ENCODE assay signal across 27 mouse cellular contexts in the genomic region with DNA sequence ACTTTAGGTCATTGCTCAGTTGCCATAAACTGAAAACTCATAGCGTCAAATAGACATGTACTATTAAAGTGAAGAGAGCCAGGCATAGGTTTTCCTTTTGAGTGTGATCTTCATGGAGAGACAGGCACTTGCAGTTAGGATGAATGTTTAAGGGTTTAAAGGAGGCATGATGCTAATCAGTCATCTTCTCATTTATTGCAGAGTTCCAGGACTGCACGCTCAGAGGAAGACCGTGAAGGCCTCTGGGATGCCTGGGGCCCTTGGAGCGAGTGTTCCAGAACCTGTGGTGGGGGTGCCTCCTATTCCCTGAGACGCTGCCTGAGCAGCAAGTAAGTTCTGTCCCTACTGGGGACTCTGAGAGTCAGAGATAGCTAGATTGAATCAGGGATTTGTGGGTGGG.
"Had no signal": no experiment of that assay in that cellular context is flagged by ENCODE, and none has a peak within 500 bp of the region (broad histone marks: within the 10 kb centered on the region; RNA-seq: fewer than 3 reads in every experiment).

No protein-coding gene starts in this region.

- H3K36me3 ChIP-seq: embryonic facial prominence, embryonic 10.5 days; embryonic facial prominence, embryonic 12.5 days; embryonic facial prominence, embryonic 15.5 days; forebrain, embryonic 10.5 days; forebrain, embryonic 12.5 days; forebrain, embryonic 15.5 days had no signal

- H3K4me2 ChIP-seq: embryonic facial prominence, embryonic 12.5 days; embryonic facial prominence, embryonic 13.5 days; embryonic facial prominence, embryonic 15.5 days; forebrain, embryonic 12.5 days; forebrain, embryonic 13.5 days; forebrain, embryonic 15.5 days had no signal

- H3K9ac ChIP-seq: embryonic facial prominence, embryonic 12.5 days; embryonic facial prominence, embryonic 13.5 days; embryonic facial prominence, embryonic 15.5 days; forebrain, embryonic 12.5 days; forebrain, embryonic 13.5 days; forebrain, embryonic 15.5 days; forebrain, postnatal 0 days had no signal

- H3K4me1 ChIP-seq: embryonic facial prominence, embryonic 10.5 days; embryonic facial prominence, embryonic 12.5 days; embryonic facial prominence, embryonic 13.5 days; embryonic facial prominence, embryonic 15.5 days; forebrain, embryonic 13.5 days; forebrain, embryonic 15.5 days had no signal

- ATAC-seq: forebrain, embryonic 13.5 days; forebrain, embryonic 14.5 days; forebrain, embryonic 15.5 days; forebrain, embryonic 16.5 days; forebrain, postnatal 0 days had no signal

- H3K9me3 ChIP-seq: embryonic facial prominence, embryonic 10.5 days; embryonic facial prominence, embryonic 12.5 days; embryonic facial prominence, embryonic 13.5 days; embryonic facial prominence, embryonic 15.5 days; forebrain, embryonic 10.5 days; forebrain, embryonic 12.5 days; forebrain, embryonic 13.5 days; forebrain, embryonic 15.5 days had no signal

- DNase-seq: cerebellum, adult 2 months; cerebellum, adult 8-10 months; cerebellum, adult 9-10 months; cerebellum, adult 9-11 months; cerebellum, postnatal 10 days; cerebellum, postnatal 14 days; cerebellum, postnatal 25 days; cerebellum, postnatal 36 days; embryo, embryonic 11 days; forebrain, postnatal 0 days; gastrocnemius, adult 2 months; gastrocnemius, postnatal 10 days; gastrocnemius, postnatal 14 days; gastrocnemius, postnatal 25 days; gastrocnemius, postnatal 36 days; heart, adult 2 months had no signal

- H3K27ac ChIP-seq: embryonic facial prominence, embryonic 10.5 days; embryonic facial prominence, embryonic 12.5 days; embryonic facial prominence, embryonic 13.5 days; embryonic facial prominence, embryonic 15.5 days; forebrain, embryonic 10.5 days; forebrain, embryonic 12.5 days; forebrain, embryonic 13.5 days; forebrain, embryonic 15.5 days; gastrocnemius, adult 2 months; heart, adult 2 months had no signal

- H3K27me3 ChIP-seq: embryonic facial prominence, embryonic 12.5 days; embryonic facial prominence, embryonic 13.5 days; embryonic facial prominence, embryonic 15.5 days; forebrain, embryonic 12.5 days; forebrain, embryonic 13.5 days; forebrain, embryonic 15.5 days had no signal

- H3K4me3 ChIP-seq: embryonic facial prominence, embryonic 10.5 days; embryonic facial prominence, embryonic 12.5 days; embryonic facial prominence, embryonic 13.5 days; embryonic facial prominence, embryonic 15.5 days; erythroblast, embryonic 14.5 days; forebrain, embryonic 10.5 days; forebrain, embryonic 12.5 days; forebrain, embryonic 13.5 days; forebrain, embryonic 15.5 days; gastrocnemius, adult 2 months; heart, adult 2 months had no signal
